Mouse (Mus musculus): ENCODE data around the gene Ifi27l2b.

DNA sequence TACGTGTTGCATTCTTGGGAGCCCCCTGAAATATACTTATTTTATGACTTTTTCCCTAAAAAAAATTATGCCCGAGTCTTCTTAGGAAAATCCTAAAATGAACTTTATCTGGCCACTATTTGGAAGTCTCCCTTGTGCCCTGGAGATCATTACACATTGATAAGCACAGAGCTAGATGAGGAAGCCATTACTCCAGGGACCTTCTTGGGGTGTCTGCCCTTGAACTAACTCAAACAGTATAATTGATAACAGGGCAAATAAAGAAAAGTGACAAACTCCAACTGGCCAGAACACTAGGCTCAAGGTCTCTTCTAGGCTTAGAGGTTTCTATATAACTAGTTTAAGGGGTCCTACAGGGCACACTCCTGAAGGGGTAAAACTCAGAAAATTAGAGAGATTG, 30.7 kb upstream of the Ifi27l2b start:
- no peak for TF ChIP-seq CTCF (conservative IDR thresholded peaks at IDR 0.05; ENCODE audit: low read length)
- TF ChIP-seq NANOG (IDR thresholded peaks at IDR 0.05; ENCODE audit: borderline replicate concordance, low read length), result no peak
- no peak for TF ChIP-seq POU5F1 (IDR thresholded peaks at IDR 0.05; ENCODE audit: borderline replicate concordance, low read length)
